Mouse (Mus musculus) forebrain, postnatal 0 days (tissue): ENCODE results near the gene Pxdc1. TPM values are rescaled to one million over a fixed set of nuclear protein-coding genes. Genes with fewer than 3 reads are reported as not detected.

Source experiments
- ATAC-seq: fragments of 200-750 bp; cut with Nextera tagmentation; 2 replicates; pipeline ENCODE4 v1.8.0; 2017; ENCODE audit warnings: mild to moderate bottlenecking, moderate library complexity
- DNase-seq: peaks from one replicate; pipeline ENCODE4 v3.0.0-alpha.2; 2015
- H3K27ac ChIP-seq: fragments of 300-500 bp; sonication (generic); 2 replicates; pipeline ENCODE4 v1.5.1; 2014; ENCODE audit warnings: low read depth, mild to moderate bottlenecking, antibody characterized with exemption, low read length, moderate library complexity, mixed read lengths
- H3K27me3 ChIP-seq: fragments of 300-500 bp; sonication (generic); 2 replicates; pipeline ENCODE4 v1.6.1; 2014; ENCODE audit warnings: mild to moderate bottlenecking, low read length, mixed read lengths; ENCODE audit not compliant: insufficient read depth
- H3K36me3 ChIP-seq: fragments of 300-500 bp; sonication (generic); 2 replicates; pipeline ENCODE4 v1.6.1; 2014; ENCODE audit warnings: mild to moderate bottlenecking, moderate library complexity; ENCODE audit not compliant: insufficient read depth
- H3K4me1 ChIP-seq: fragments of 300-500 bp; sonication (generic); 2 replicates; pipeline ENCODE4 v1.6.1; 2014; ENCODE audit warnings: antibody characterized with exemption; ENCODE audit not compliant: insufficient read depth
- H3K4me2 ChIP-seq: fragments of 300-500 bp; sonication (generic); 2 replicates; pipeline ENCODE4 v1.6.1; 2014; ENCODE audit warnings: low read depth, mild to moderate bottlenecking, moderate library complexity
- H3K4me3 ChIP-seq: fragments of 300-500 bp; sonication (generic); 2 replicates; pipeline ENCODE4 v1.5.1; 2014; ENCODE audit warnings: low read depth, low read length, mixed read lengths
- H3K9ac ChIP-seq: fragments of 300-500 bp; sonication (generic); 2 replicates; pipeline ENCODE4 v1.6.1; 2014; ENCODE audit warnings: mild to moderate bottlenecking
- H3K9me3 ChIP-seq: fragments of 300-500 bp; sonication (generic); 2 replicates; pipeline ENCODE4 v1.6.1; 2016; ENCODE audit warnings: low read length
- CTCF ChIP-seq: sonication (generic); IDR thresholded peaks from 2 replicates; pipeline ENCODE4 v1.5.1; 2016; ENCODE audit warnings: antibody characterized with exemption, control low read depth, low read depth
- WGBS: fragments of 180-500 bp; shearing (Covaris S2); extraction: QIAGEN DNeasy Blood & Tissue Kit; methylation state at CpG from one replicate; pipeline ENCODE4 v1.1.7; 2014; 5-methylcytosine and 5-hydroxymethylcytosine counted together
- polyA plus RNA-seq: library from polyadenylated mRNA; unstranded; fragments of >200 nt; fragmentation: Nextera tagmentation; extraction: Ambion mirVana; gene quantifications from 2 replicates; pipeline ENCODE4 v1.2.1, GENCODE M21; 2015
- total RNA-seq: library from RNA; depleted of rRNA; stranded (reverse); fragments of >200 nt; gene quantifications from 2 replicates; pipeline ENCODE4 v1.2.3, GENCODE M21; 2014; rRNA removed

The Pxdc1 gene
- 6.7 and 10.6 TPM in 2 replicates for total RNA-seq
- 5.3 and 6.3 TPM in 2 replicates for polyA plus RNA-seq

DNA sequence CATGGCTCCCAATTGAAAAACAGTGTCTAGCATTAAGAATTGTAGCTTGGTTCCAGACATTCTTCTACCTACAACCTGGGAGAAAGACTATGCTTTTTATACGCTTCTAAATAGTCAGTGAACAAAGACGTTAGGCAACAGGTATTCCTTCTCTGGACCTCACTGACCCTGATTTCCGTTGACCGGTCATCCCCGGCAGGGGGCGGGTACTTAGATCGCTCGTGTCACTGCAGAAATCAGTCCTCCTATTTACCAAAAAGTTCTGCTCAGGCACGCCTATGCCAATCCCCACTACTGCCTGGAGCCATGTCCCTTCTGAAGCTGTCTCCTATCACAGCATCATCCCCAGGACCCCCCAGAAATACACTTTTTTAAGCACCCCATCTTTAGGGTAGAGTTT is at the start of gene Pxdc1:
Gene Pxdc1 (minus strand): TSS at position 96 of the 400 bp plus-strand sequence.
- Histone ChIP-seq H3K9ac (peak within 1 kb of the TSS; percentile 57), H3K4me1 (peaks cover 15% of the 10 kb centered on the region; the same call in 1 of the 2 replicates), H3K27me3 (peaks cover 18% of the 10 kb centered on the region; the same call in 1 of the 2 replicates), H3K4me3 (peak within 1 kb of the TSS; percentile 52), H3K27ac (peak within 1 kb of the TSS; percentile 21; the same call in 1 of the 2 replicates), H3K9me3 (no peaks in the 10 kb centered on the region), H3K4me2 (peak within 1 kb of the TSS; percentile 97), H3K36me3 (no peaks in the 10 kb centered on the region)
- WGBS: 6% methylated on average over 9 of the region's 9 CpGs
- TF ChIP-seq CTCF: peak; percentile 33
- no peak for ATAC-seq
- DNase-seq: no peak

DNA sequence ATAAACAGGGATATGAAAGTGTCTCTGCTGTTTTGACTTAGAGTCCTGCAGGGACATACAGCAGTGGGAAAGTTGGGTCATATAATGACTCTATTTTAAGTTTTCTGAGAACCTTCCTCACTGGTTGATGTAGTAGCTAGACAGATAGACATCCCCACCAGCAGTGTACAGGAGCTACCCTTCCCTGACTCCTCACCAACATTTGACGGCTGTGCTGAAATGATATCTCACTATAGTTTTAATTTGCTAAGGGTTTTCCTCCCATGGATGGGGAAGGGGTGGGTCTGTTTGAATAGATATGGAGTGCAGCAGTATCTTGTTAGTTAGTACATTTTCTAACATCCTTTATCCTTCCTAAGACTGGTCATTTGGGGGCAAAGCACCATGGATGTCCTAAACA is 47.3 kb upstream of the Pxdc1 start:
- no peak overlapping the region for H3K9ac ChIP-seq
- no peaks in the 10 kb centered on the region for H3K4me1 ChIP-seq
- no peak overlapping the region for H3K27ac ChIP-seq
- H3K27me3 ChIP-seq: no peaks in the 10 kb centered on the region
- no peak for TF ChIP-seq CTCF
- ATAC-seq (no peak), DNase-seq (no peak)
- WGBS: 91% methylated on average over 1 of the region's 1 CpGs
- H3K4me2 ChIP-seq: no peak overlapping the region
- no peaks in the 10 kb centered on the region for H3K36me3 ChIP-seq
- H3K9me3 ChIP-seq: no peaks in the 10 kb centered on the region
- no peak overlapping the region for H3K4me3 ChIP-seq

DNA sequence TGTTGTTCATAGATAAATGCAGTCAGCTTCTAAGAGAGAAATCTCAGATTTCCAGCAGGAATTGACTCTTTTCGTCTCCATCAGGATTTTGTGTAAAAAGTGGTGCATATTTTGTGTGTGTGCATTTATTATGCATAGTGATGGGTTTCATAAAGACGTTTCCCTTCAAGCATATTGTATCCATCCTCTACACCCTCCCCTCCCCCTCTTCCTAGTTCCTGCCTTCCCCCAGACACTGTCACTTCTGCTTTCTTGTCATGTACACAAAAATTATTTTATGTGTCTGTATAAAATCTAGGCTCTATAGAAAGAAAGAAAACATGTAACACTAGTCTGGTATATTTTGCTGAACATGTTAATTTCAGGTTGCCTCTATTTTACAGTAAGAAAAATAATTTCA is 46.8 kb upstream of the Pxdc1 start:
- no peaks in the 10 kb centered on the region for H3K9me3 ChIP-seq
- no peak overlapping the region for H3K27ac ChIP-seq
- TF ChIP-seq CTCF: no peak
- no peak overlapping the region for H3K4me2 ChIP-seq
- H3K4me1 ChIP-seq: no peaks in the 10 kb centered on the region
- 54% methylated on average over 2 of the region's 2 CpGs for WGBS
- no peak overlapping the region for H3K9ac ChIP-seq
- no peaks in the 10 kb centered on the region for H3K36me3 ChIP-seq
- DNase-seq (no peak), ATAC-seq (no peak)
- no peak overlapping the region for H3K4me3 ChIP-seq
- H3K27me3 ChIP-seq: no peaks in the 10 kb centered on the region

DNA sequence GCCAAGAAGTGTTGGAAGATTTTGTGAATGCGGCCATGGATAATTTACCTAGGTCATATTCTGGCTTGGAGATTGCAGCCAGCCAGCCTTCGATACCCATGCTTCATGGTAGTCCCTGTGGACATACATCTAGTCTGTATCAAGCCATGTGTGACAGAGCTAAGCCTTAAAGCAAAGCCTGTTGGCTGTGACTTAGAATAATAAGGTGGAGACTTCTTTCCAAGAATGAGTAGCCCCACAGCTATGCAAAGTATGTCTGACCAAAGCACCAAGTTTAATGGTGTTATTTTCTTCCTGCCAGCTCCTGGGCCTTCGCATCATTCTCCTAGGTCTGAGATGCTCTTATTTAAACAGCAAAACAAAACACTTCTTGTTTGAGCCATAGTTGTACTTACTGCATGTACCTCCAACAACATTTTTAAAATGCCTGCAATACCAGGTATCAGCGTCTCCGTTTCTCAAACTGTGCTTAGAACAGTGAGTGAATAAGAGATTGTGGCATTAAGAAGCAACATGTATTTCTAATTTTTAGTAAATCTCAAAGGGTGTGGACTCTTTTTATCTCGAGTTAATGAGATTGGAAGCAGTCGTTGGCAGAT is 43.5 kb upstream of the Pxdc1 start:
- H3K4me3 ChIP-seq: no peak overlapping the region
- WGBS: 76% methylated on average over 7 of the region's 7 CpGs
- no peaks in the 10 kb centered on the region for H3K36me3 ChIP-seq
- no peaks in the 10 kb centered on the region for H3K27me3 ChIP-seq
- ATAC-seq (no peak), DNase-seq (no peak)
- no peak overlapping the region for H3K27ac ChIP-seq
- no peak overlapping the region for H3K4me2 ChIP-seq
- no peak for TF ChIP-seq CTCF
- no peaks in the 10 kb centered on the region for H3K9me3 ChIP-seq
- no peak overlapping the region for H3K9ac ChIP-seq
- H3K4me1 ChIP-seq: no peaks in the 10 kb centered on the region

DNA sequence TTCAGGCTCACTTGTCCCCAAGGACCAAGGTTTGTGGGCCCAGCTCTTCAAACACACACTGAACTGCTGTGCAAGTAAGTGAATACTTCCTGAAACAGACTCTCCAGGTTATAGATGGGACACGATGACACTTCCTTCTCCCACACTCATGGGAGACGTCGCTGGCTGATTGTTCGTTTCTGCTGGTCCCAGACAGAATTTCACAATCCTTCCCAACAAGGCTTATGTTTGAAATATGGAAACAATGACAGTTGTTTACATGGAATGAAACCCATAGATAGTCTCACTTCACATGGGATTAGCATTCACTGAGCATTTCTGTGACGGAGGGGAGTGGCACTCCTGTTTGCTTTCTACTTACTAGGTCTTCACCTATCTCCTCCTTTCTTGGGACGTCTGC is 39.8 kb upstream of the Pxdc1 start:
- Histone ChIP-seq H3K9me3 (no peaks in the 10 kb centered on the region), H3K27ac (no peak overlapping the region), H3K36me3 (no peaks in the 10 kb centered on the region), H3K4me1 (no peaks in the 10 kb centered on the region), H3K4me3 (no peak overlapping the region), H3K27me3 (no peaks in the 10 kb centered on the region), H3K4me2 (no peak overlapping the region), H3K9ac (no peak overlapping the region)
- DNase-seq (no peak), ATAC-seq (no peak)
- 86% methylated on average over 6 of the region's 6 CpGs for WGBS
- no peak for TF ChIP-seq CTCF

DNA sequence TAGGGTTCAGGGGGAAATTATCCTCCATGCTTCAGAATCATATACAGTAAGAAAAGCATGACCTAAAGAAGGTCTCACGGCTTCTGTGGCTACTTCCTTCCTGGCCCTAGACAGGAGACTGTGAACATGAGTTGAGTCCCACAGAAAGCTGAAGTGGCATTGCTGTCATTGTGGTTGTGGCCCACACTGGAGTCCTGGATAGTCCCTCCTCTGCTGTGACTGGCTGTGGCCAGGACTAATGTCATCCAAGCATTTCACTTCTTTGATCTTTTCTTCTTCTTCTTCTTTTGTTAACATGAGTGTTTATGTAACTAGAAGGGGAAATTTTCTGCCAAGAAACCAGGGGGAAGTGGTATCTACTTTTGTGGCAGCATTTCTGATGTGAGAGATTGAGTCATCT is 37.8 kb upstream of the Pxdc1 start:
- no peak for ATAC-seq
- DNase-seq: no peak
- H3K4me1 ChIP-seq: no peaks in the 10 kb centered on the region
- no peak overlapping the region for H3K27ac ChIP-seq
- H3K4me2 ChIP-seq: no peak overlapping the region
- H3K27me3 ChIP-seq: no peaks in the 10 kb centered on the region
- WGBS: 86% methylated on average over 1 of the region's 1 CpGs
- no peaks in the 10 kb centered on the region for H3K9me3 ChIP-seq
- H3K4me3 ChIP-seq: no peak overlapping the region
- TF ChIP-seq CTCF: no peak
- no peak overlapping the region for H3K9ac ChIP-seq
- H3K36me3 ChIP-seq: no peaks in the 10 kb centered on the region

DNA sequence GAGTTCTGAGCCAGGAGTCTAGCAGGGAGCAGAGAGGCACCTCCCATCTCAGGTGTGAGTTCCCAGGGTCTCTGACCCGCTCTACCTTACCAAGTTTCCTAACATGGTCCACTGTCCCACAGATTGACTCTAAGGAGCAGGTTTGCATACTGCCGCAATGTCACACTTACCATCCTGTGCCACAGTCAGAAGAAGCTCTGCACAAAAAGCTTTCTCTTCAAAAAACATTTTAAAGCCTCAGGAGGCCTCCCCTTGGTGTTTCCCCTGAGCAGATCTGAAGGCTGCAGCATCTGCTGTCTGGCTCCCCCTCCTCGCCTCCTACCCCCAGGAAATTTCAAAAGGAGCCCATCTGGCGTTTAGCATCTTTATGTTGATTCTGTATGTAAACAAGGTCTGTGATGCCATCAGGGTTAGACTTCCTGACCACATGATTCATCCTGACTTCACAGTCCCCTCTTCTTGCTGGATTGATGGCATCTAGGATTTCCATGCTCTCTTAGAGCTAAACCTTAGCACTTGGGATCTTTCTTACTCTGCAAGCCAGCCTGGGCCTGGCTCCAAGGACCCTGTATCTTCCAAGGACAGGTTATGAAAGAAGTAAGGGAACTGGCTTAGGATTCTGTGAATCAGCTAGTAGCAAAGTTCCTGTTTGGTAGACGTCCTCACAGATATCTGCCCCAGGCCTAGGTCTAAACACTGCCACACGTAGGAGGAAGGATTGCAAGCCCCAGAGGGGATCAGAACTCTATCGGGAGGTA is 31.9 kb upstream of the Pxdc1 start:
- no peak overlapping the region for H3K4me3 ChIP-seq
- H3K27ac ChIP-seq: no peak overlapping the region
- TF ChIP-seq CTCF: no peak
- no peak overlapping the region for H3K9ac ChIP-seq
- H3K36me3 ChIP-seq: no peaks in the 10 kb centered on the region
- no peaks in the 10 kb centered on the region for H3K27me3 ChIP-seq
- ATAC-seq (peak; percentile 43), DNase-seq (no peak)
- no peaks in the 10 kb centered on the region for H3K9me3 ChIP-seq
- H3K4me2 ChIP-seq: no peak overlapping the region
- 78% methylated on average over 7 of the region's 7 CpGs for WGBS
- no peaks in the 10 kb centered on the region for H3K4me1 ChIP-seq
